Mouse (Mus musculus) liver, embryonic 14.5 days (tissue): Measurements from ENCODE around the gene Sag.

Experiments
- CTCF ChIP-seq: IDR thresholded peaks from 2 replicates; pipeline ENCODE4 v1.5.1; 2016; ENCODE audit warnings: antibody characterized with exemption, low read depth, control low read depth
- EP300 ChIP-seq: IDR thresholded peaks from 2 replicates; pipeline ENCODE4 v1.6.1; 2016; ENCODE audit warnings: antibody characterized with exemption, low read depth

DNA sequence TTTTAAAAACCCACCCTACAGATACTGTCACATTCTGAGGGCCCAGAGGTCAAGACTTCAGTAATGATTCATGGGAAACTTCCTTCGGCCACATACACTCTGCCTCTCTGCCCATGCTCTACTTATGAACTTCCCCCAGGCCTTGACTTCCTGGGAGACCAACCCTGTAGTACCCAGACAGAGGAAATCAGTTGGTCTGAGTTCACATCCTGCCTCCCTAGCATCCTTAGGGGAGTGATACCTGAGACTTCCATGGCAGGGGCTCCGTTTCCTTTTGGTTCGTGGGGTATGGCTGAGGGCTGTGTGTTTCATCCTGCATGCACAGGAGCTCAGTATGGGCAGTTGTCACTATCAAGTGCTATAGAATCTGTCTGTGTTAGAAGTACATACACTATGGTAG, 47.9 kb downstream of the Sag start:
- TF ChIP-seq CTCF (no peak), EP300 (no peak)
